Mouse (Mus musculus) CD4-positive, CD25-positive, alpha-beta regulatory T cell, adult 4 months (primary cell): ENCODE measurements at regions not wholly inside any gene's neighbourhood (a gene's known extent, or its start where the extent isn't known, plus 50 kb on each side); places are given as distances from the start of the nearest gene placed in this dataset.
"Not testable (repeated sequence)": the region's sequence is repeated elsewhere in the genome, so short reads cannot be mapped to it uniquely, and the experiment has no call there.

ENCODE experiments used
- ATAC-seq: one replicate; pipeline ENCODE4 v1.8.0; 2017

GRCm38 (mm10) chr14:53374591-53374990, 879.0 kb upstream of the Olfr1507 start:
- peak; percentile 90 for ATAC-seq

- ATAC-seq: peak; percentile 13
Observed at GRCm38 (mm10) chr14:53373777-53374468, 878.4 kb upstream of the Olfr1507 start.

- ATAC-seq: peak; percentile 40
Observed at GRCm38 (mm10) chr14:53369776-53370175, 874.2 kb upstream of the Olfr1507 start.

GRCm38 (mm10) chr14:53367420-53367819, 871.9 kb upstream of the Olfr1507 start:
- peak; percentile 70 for ATAC-seq

GRCm38 (mm10) chr14:53363995-53364394, 868.4 kb upstream of the Olfr1507 start:
- ATAC-seq: not testable (repeated sequence)

- not testable (repeated sequence) for ATAC-seq
Observed at GRCm38 (mm10) chr14:53362054-53362453, 866.5 kb upstream of the Olfr1507 start.

- not testable (repeated sequence) for ATAC-seq
Observed at GRCm38 (mm10) chr14:53357498-53357897, 861.9 kb upstream of the Olfr1507 start.

GRCm38 (mm10) chr14:53356783-53357182, 861.2 kb upstream of the Olfr1507 start:
- not testable (repeated sequence) for ATAC-seq

GRCm38 (mm10) chr14:53351457-53351856, 855.9 kb upstream of the Olfr1507 start:
- ATAC-seq: peak; percentile 71

GRCm38 (mm10) chr14:53350780-53351179, 855.2 kb upstream of the Olfr1507 start:
- peak; percentile 93 for ATAC-seq

- ATAC-seq: not testable (repeated sequence)
Observed at GRCm38 (mm10) chr14:53349111-53349510, 853.6 kb upstream of the Olfr1507 start.

GRCm38 (mm10) chr14:53345568-53345967, 850.0 kb upstream of the Olfr1507 start:
- ATAC-seq: peak; percentile 77

- ATAC-seq: peak; percentile 53
Observed at GRCm38 (mm10) chr14:53343849-53344248, 848.3 kb upstream of the Olfr1507 start.

- ATAC-seq: not testable (repeated sequence)
Observed at GRCm38 (mm10) chr14:53339167-53339566, 843.6 kb upstream of the Olfr1507 start.

GRCm38 (mm10) chr14:53337446-53337845, 841.9 kb upstream of the Olfr1507 start:
- peak; percentile 73 for ATAC-seq

GRCm38 (mm10) chr14:53336705-53337104, 841.2 kb upstream of the Olfr1507 start:
- not testable (repeated sequence) for ATAC-seq

GRCm38 (mm10) chr14:53334451-53334850, 838.9 kb upstream of the Olfr1507 start:
- ATAC-seq: not testable (repeated sequence)

GRCm38 (mm10) chr14:53331153-53331552, 835.6 kb upstream of the Olfr1507 start:
- ATAC-seq: not testable (repeated sequence)

GRCm38 (mm10) chr14:53324367-53324766, 828.8 kb upstream of the Olfr1507 start:
- ATAC-seq: peak; percentile 75

- peak; percentile 80 for ATAC-seq
Observed at GRCm38 (mm10) chr14:53318512-53319309, 823.2 kb upstream of the Olfr1507 start.

GRCm38 (mm10) chr14:53312490-53312889, 816.9 kb upstream of the Olfr1507 start:
- not testable (repeated sequence) for ATAC-seq

GRCm38 (mm10) chr14:53303179-53303578, 807.6 kb upstream of the Olfr1507 start:
- not testable (repeated sequence) for ATAC-seq

GRCm38 (mm10) chr14:53302491-53302829, 806.9 kb upstream of the Olfr1507 start:
- ATAC-seq: not testable (repeated sequence)
